Mouse (Mus musculus) liver, adult 2 months (tissue): ENCODE data around the gene Gja6. TPM values are rescaled to one million over a fixed set of nuclear protein-coding genes. Genes with fewer than 3 reads are reported as not detected.

ENCODE experiments used
- DNase-seq: peaks from one replicate; pipeline ENCODE4 v3.0.0-alpha.2; 2011; ENCODE audit warnings: low read depth, low spot score; ENCODE audit errors: extremely low read depth
- H3K27ac ChIP-seq: fragments of 200-500 bp; replicated peaks from 2 replicates; pipeline ENCODE4 v1.5.1; 2012; ENCODE audit warnings: low read depth, mild to moderate bottlenecking, control low read depth, inconsistent platforms, low read length; ENCODE audit not compliant: insufficient read depth
- H3K27me3 ChIP-seq: fragments of 200-500 bp; 2 replicates; pipeline ENCODE4 v1.6.1; 2012; ENCODE audit warnings: mild to moderate bottlenecking, moderate library complexity, low read length, inconsistent platforms; ENCODE audit not compliant: control insufficient read depth, insufficient read depth
- H3K36me3 ChIP-seq: fragments of 200-500 bp; 2 replicates; pipeline ENCODE4 v1.6.1; 2012; ENCODE audit warnings: low read length, inconsistent platforms; ENCODE audit not compliant: control insufficient read depth, insufficient read depth
- H3K4me1 ChIP-seq: fragments of 200-500 bp; 2 replicates; pipeline ENCODE4 v1.6.1; 2011; ENCODE audit warnings: low read length; ENCODE audit not compliant: control insufficient read depth, insufficient read depth
- H3K4me3 ChIP-seq: fragments of 200-500 bp; 2 replicates; pipeline ENCODE4 v1.5.1; 2011; ENCODE audit warnings: low read depth, mild to moderate bottlenecking, control low read depth, low read length, moderate library complexity; ENCODE audit not compliant: insufficient read depth
- H3K79me2 ChIP-seq: fragments of 200-500 bp; 2 replicates; pipeline ENCODE4 v1.6.1; 2012; ENCODE audit warnings: inconsistent platforms, mild to moderate bottlenecking, low read length, moderate library complexity; ENCODE audit not compliant: control insufficient read depth, insufficient read depth
- H3K9ac ChIP-seq: fragments of 200-500 bp; 2 replicates; pipeline ENCODE4 v1.6.1; 2012; ENCODE audit warnings: low read depth, mild to moderate bottlenecking, control low read depth, inconsistent platforms, low read length
- CTCF ChIP-seq: fragments of 200-500 bp; IDR thresholded peaks from 2 replicates; pipeline ENCODE4 v1.5.1; 2011; ENCODE audit warnings: low read depth, low read length, control low read depth
- POLR2A ChIP-seq: fragments of 200-500 bp; IDR thresholded peaks from 2 replicates; pipeline ENCODE4 v1.6.1; 2011; ENCODE audit warnings: low read length, control low read depth; ENCODE audit not compliant: insufficient read depth; ENCODE audit errors: extremely low read depth
- WGBS: fragments of 180-500 bp; shearing (Covaris S2); methylation state at CpG from one replicate; pipeline ENCODE4 v1.1.7; 2018; 5-methylcytosine and 5-hydroxymethylcytosine counted together
- polyA plus RNA-seq: library from polyadenylated mRNA; depleted of rRNA; stranded (reverse); fragments of >200 nt; gene quantifications from 2 replicates; pipeline ENCODE4 v1.2.3, GENCODE M21; 2012; rRNA removed
- total RNA-seq: library from RNA; depleted of rRNA; stranded (reverse); fragments of >200 nt; gene quantifications from 2 replicates; pipeline ENCODE4 v1.2.3, GENCODE M21; 2014; rRNA removed

Gene Gja6
- total and polyA plus RNA-seq, 2 experiments: 0.11 to 0.65 TPM

DNA sequence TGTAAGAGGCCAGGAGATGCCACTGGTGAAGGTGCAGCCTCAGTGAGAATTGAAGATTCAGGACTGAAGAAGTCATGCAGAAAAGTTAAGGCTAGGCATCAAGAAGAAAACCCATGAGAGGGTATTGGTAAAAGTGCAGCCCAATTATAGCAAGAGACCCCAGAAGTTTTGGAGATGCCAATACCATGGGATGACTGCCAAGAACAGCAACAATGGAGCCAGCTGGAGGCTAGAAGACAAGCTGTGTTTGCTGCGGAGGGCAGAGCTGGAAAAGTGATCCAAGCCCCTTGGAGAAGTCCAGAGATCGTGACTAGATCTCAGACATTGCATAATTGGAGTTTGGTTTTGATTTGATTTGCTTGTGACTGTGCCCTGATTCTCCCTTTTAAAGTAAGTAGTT is 20.6 kb downstream of the Gja6 start:
- H3K27me3 ChIP-seq: no peaks in the 10 kb centered on the region
- no peaks in the 10 kb centered on the region for H3K79me2 ChIP-seq
- no peak overlapping the region for H3K4me3 ChIP-seq
- no peak for TF ChIP-seq CTCF
- no peak for TF ChIP-seq POLR2A
- no peak overlapping the region for H3K9ac ChIP-seq
- WGBS: 56% methylated on average over 2 of the region's 2 CpGs
- no peak for DNase-seq
- H3K4me1 ChIP-seq: no peaks in the 10 kb centered on the region
- H3K27ac ChIP-seq: no peak overlapping the region
- H3K36me3 ChIP-seq: no peaks in the 10 kb centered on the region

DNA sequence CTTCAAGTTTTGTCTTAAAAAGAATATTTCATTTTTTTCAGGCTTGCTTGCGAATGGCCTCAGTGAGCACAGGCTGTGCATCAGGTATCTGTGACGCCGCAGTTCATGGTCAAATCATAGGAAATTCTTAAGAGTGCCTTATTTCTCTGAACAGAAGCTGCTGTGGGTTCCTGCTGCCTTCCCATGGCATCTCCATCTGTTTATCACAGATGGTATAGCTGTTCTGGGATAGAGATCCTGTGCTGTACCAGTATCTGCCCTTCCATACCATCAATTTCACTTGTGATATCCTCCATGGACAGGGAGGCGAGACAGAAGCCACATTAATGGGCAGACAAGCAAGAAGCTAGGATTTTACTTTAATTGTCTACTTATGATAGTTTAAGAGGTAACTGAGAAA is 40.3 kb downstream of the Gja6 start:
- 96% methylated on average over 4 of the region's 4 CpGs for WGBS
- H3K79me2 ChIP-seq: no peaks in the 10 kb centered on the region
- H3K4me3 ChIP-seq: no peak overlapping the region
- no peak for DNase-seq
- H3K9ac ChIP-seq: no peak overlapping the region
- H3K27me3 ChIP-seq: no peaks in the 10 kb centered on the region
- H3K4me1 ChIP-seq: no peaks in the 10 kb centered on the region
- H3K27ac ChIP-seq: no peak overlapping the region
- no peaks in the 10 kb centered on the region for H3K36me3 ChIP-seq
- TF ChIP-seq CTCF (no peak), POLR2A (no peak)

DNA sequence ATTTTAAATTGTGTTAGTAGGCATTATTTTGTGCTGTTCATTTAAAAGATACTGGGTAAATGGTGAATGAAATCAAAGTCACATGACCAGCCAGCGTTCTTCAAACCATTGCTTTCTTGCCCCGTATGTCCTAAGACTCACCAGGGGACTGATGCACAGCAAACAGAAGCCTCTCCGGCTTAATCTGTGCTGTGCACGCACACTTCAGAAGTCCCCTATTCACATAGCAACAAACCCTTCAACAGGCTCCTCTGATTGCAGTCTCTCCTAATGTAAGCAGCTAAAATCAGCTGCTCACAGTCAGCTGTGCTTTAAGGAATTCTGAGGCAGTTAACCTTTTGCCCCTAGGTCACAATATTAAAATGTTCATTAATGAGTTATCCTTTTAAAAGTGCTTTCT is 41.8 kb downstream of the Gja6 start:
- H3K4me3 ChIP-seq: no peak overlapping the region
- TF ChIP-seq POLR2A (no peak), CTCF (no peak)
- H3K4me1 ChIP-seq: no peaks in the 10 kb centered on the region
- no peaks in the 10 kb centered on the region for H3K27me3 ChIP-seq
- DNase-seq: no peak
- 90% methylated on average over 4 of the region's 4 CpGs for WGBS
- H3K36me3 ChIP-seq: no peaks in the 10 kb centered on the region
- H3K27ac ChIP-seq: no peak overlapping the region
- no peak overlapping the region for H3K9ac ChIP-seq
- H3K79me2 ChIP-seq: no peaks in the 10 kb centered on the region

DNA sequence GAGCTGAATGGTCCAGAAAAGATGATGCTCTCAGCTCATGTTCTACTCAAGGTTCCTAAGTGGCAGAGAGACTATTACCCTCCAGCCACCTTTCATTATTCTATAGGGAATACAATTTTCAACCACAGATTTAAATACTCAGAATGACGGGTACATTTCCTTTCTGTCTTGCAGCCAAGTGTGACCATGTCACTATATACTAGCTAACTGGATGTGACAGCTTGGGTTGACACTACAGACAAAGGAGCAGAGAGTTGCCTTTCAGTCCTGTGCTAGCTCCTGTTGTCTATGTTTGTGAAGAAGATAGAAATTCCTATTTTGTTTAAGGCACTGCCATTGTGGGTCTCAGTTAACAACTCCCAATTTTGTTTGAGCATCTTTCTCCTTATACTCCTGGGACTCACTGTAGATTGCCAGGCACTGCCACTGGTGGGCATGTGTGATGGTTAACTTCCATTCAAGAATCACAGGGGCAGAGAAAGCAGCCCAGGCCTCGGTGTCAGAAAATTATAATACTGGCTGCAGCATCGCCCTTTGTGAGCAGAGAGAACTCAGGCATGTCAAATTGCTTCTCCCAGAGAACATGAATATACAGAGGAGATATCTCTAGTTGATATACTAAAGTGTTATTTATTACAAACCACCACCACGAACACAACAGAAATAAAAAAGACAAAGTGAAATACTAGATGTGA is 43.0 kb downstream of the Gja6 start:
- WGBS: 91% methylated on average over 4 of the region's 4 CpGs
- no peak overlapping the region for H3K4me3 ChIP-seq
- no peak overlapping the region for H3K27ac ChIP-seq
- no peak for TF ChIP-seq CTCF
- TF ChIP-seq POLR2A: no peak
- H3K27me3 ChIP-seq: no peaks in the 10 kb centered on the region
- no peaks in the 10 kb centered on the region for H3K79me2 ChIP-seq
- H3K4me1 ChIP-seq: no peaks in the 10 kb centered on the region
- no peak for DNase-seq
- H3K36me3 ChIP-seq: no peaks in the 10 kb centered on the region
- H3K9ac ChIP-seq: no peak overlapping the region

Other genes with a start within 250 kb of the Gja6 start
- not detected in 2 replicates for gene Ppef1, start 171.3 kb downstream of the Gja6 start, total RNA-seq
- not detected in 2 replicates for gene Ppef1, start 171.3 kb downstream of the Gja6 start, polyA plus RNA-seq
- gene Rs1, start 139.0 kb downstream of the Gja6 start, total RNA-seq: not detected in 2 replicates
- not detected in 2 replicates for gene Rs1, start 139.0 kb downstream of the Gja6 start, polyA plus RNA-seq
- 2.9 and 3.2 TPM in 2 replicates for gene Cdkl5, start 87.7 kb upstream of the Gja6 start, total RNA-seq
- 0.60 and 0.73 TPM in 2 replicates for gene Cdkl5, start 87.7 kb upstream of the Gja6 start, polyA plus RNA-seq
- 0.20 TPM in 1 of 2 replicates, not detected in the other for gene Scml2, start 210.1 kb upstream of the Gja6 start, total RNA-seq
- not detected in 2 replicates for gene Scml2, start 210.1 kb upstream of the Gja6 start, polyA plus RNA-seq